Mouse (Mus musculus) CD4-positive helper T cell, adult 2 months (primary cell): ENCODE measurements around the gene Pnp.
A peak's percentile ranks its signal among the peaks of the same experiment; 100 is the strongest.
"Not testable (repeated sequence)": the region's sequence is repeated elsewhere in the genome, so short reads cannot be mapped to it uniquely, and the experiment has no call there.

ENCODE experiments used
- DNase-seq: peaks from one replicate; pipeline ENCODE4 v3.0.0-alpha.2; 2012; ENCODE audit warnings: low read depth, missing footprints, low spot score

Pnp gene

GRCm38 (mm10) chr14:50975001-50975400 lies 44.1 kb downstream of the Pnp start:
- no peak for DNase-seq

- no peak for DNase-seq
These were observed 45.8 kb downstream of the Pnp start for GRCm38 (mm10) chr14:50976674-50977073.

- DNase-seq = not testable (repeated sequence)
These were observed 47.6 kb downstream of the Pnp start for GRCm38 (mm10) chr14:50978451-50978850.

- DNase-seq = no peak
These were observed 48.7 kb downstream of the Pnp start for GRCm38 (mm10) chr14:50979631-50980030.

GRCm38 (mm10) chr14:50981207-50981606 lies 50.3 kb downstream of the Pnp start:
- DNase-seq = peak; percentile 52

- DNase-seq = no peak
These were observed 51.0 kb downstream of the Pnp start for GRCm38 (mm10) chr14:50981837-50982236.

- no peak for DNase-seq
These were observed 56.8 kb downstream of the Pnp start for GRCm38 (mm10) chr14:50987668-50988067.

- DNase-seq = peak; percentile 62
These were observed 60.2 kb downstream of the Pnp start for GRCm38 (mm10) chr14:50991037-50991436.

GRCm38 (mm10) chr14:50997088-50997487 lies 66.2 kb downstream of the Pnp start:
- DNase-seq = no peak

- DNase-seq = peak; percentile 16
These were observed 67.3 kb downstream of the Pnp start for GRCm38 (mm10) chr14:50997999-50998666.

GRCm38 (mm10) chr14:51007152-51007801 lies 76.4 kb downstream of the Pnp start, which contains the start of gene Rnase10:
Rnase10 (plus strand) TSS chr14:51007751.
- DNase-seq = no peak

GRCm38 (mm10) chr14:51007914-51008713 lies 77.2 kb downstream of the Pnp start:
- no peak for DNase-seq

GRCm38 (mm10) chr14:51008781-51009180 lies 77.9 kb downstream of the Pnp start:
- no peak for DNase-seq

- DNase-seq = no peak
These were observed 78.7 kb downstream of the Pnp start for GRCm38 (mm10) chr14:51009572-51009971.

- DNase-seq = not testable (repeated sequence)
These were observed 83.8 kb downstream of the Pnp start for GRCm38 (mm10) chr14:51014724-51015123.
